Mouse (Mus musculus): ENCODE measurements at regions not wholly inside any gene's neighbourhood (a gene's known extent, or its start where the extent isn't known, plus 50 kb on each side); places are given as distances from the start of the nearest gene placed in this dataset.

GRCm38 (mm10) chr2:61970029-61970428 is 76.2 kb upstream of the Slc4a10 start:
- Histone ChIP-seq H3K79me2 (ENCODE audit: control insufficient read depth, insufficient read depth, low read length, poor library complexity) (no peaks in the 10 kb centered on the region), H3K4me1 (ENCODE audit: control insufficient read depth in 1 of 2, insufficient read depth in 2 of 2, low read length in 2 of 2) (peaks cover 4 to 9% of the 10 kb centered on the region in 2 experiments; a peak in 3 of 4 replicates), H3K4me3 (ENCODE audit: control insufficient read depth in 1 of 2, insufficient read depth in 1 of 2, low read depth in 2 of 2, low read length in 2 of 2) (no peak overlapping the region), H3K27me3 (ENCODE audit: control insufficient read depth in 1 of 2, insufficient read depth in 2 of 2, low read length in 2 of 2) (no peaks in the 10 kb centered on the region), H3K27ac (ENCODE audit: control insufficient read depth, low read depth, low read length) (no peak overlapping the region), H3K9ac (ENCODE audit: control insufficient read depth, low read depth, low read length, poor library complexity, severe bottlenecking) (no peak overlapping the region), H3K9me3 (replicated peaks; ENCODE audit: insufficient read depth, low read length) (no peaks in the 10 kb centered on the region), H3K36me3 (ENCODE audit: control insufficient read depth in 1 of 2, insufficient read depth in 2 of 2, low read length in 2 of 2) (peaks cover 0 to 9% of the 10 kb centered on the region in 2 experiments; a peak in 2 of 4 replicates)
- TF ChIP-seq GATA1 (IDR thresholded peaks at IDR 0.05; ENCODE audit: low read depth, low read length): peak; percentile 68
- TF ChIP-seq EP300 (IDR thresholded peaks at IDR 0.05; ENCODE audit: low read depth in 1 of 2, low read length in 2 of 2): peak; percentile 67 to 68
- TF ChIP-seq MAX (IDR thresholded peaks at IDR 0.05; ENCODE audit: low read length): peak; percentile 45; the same call in 1 of the 2 replicates
- TF ChIP-seq TCF12 (IDR thresholded peaks at IDR 0.05; ENCODE audit: low read depth, low read length): peak; percentile 72; the same call in 1 of the 2 replicates
- TF ChIP-seq RCOR1 (IDR thresholded peaks at IDR 0.05; ENCODE audit: low read depth, low read length): no peak
- DNase-seq (ENCODE audit: low read depth, low spot score): peak; percentile 23

GRCm38 (mm10) chr2:61984771-61985170 is 61.5 kb upstream of the Slc4a10 start:
- Histone ChIP-seq H3K79me2 (ENCODE audit: control insufficient read depth, insufficient read depth, low read length, poor library complexity) (no peaks in the 10 kb centered on the region), H3K36me3 (ENCODE audit: control insufficient read depth in 1 of 2, insufficient read depth in 2 of 2, low read length in 2 of 2) (no peaks in the 10 kb centered on the region), H3K4me3 (ENCODE audit: control insufficient read depth in 1 of 2, insufficient read depth in 1 of 2, low read depth in 2 of 2, low read length in 2 of 2) (no peak overlapping the region), H3K27me3 (ENCODE audit: control insufficient read depth in 1 of 2, insufficient read depth in 2 of 2, low read length in 2 of 2) (no peaks in the 10 kb centered on the region), H3K4me1 (ENCODE audit: control insufficient read depth in 1 of 2, insufficient read depth in 2 of 2, low read length in 2 of 2) (no peaks in the 10 kb centered on the region), H3K9me3 (replicated peaks; ENCODE audit: insufficient read depth, low read length) (no peaks in the 10 kb centered on the region), H3K27ac (ENCODE audit: control insufficient read depth, low read depth, low read length) (no peak overlapping the region), H3K9ac (ENCODE audit: control insufficient read depth, low read depth, low read length, poor library complexity, severe bottlenecking) (no peak overlapping the region)
- no peak for DNase-seq (ENCODE audit: low read depth, low spot score)
- 0 out of 2 replicates have a peak, but pooled peaks have one; percentile 18 for TF ChIP-seq SMC3 (IDR thresholded peaks at IDR 0.05; ENCODE audit: low read depth, low read length)
- TF ChIP-seq MXI1 (IDR thresholded peaks at IDR 0.05; ENCODE audit: low read depth, low read length): no peak

- Histone ChIP-seq H3K4me3 (ENCODE audit: control insufficient read depth in 1 of 2, insufficient read depth in 1 of 2, low read depth in 2 of 2, low read length in 2 of 2) (no peak overlapping the region), H3K36me3 (ENCODE audit: control insufficient read depth in 1 of 2, insufficient read depth in 2 of 2, low read length in 2 of 2) (no peaks in the 10 kb centered on the region), H3K9ac (ENCODE audit: control insufficient read depth, low read depth, low read length, poor library complexity, severe bottlenecking) (no peak overlapping the region), H3K27me3 (ENCODE audit: control insufficient read depth in 1 of 2, insufficient read depth in 2 of 2, low read length in 2 of 2) (no peaks in the 10 kb centered on the region), H3K27ac (ENCODE audit: control insufficient read depth, low read depth, low read length) (no peak overlapping the region), H3K4me1 (ENCODE audit: control insufficient read depth in 1 of 2, insufficient read depth in 2 of 2, low read length in 2 of 2) (no peaks in the 10 kb centered on the region), H3K79me2 (ENCODE audit: control insufficient read depth, insufficient read depth, low read length, poor library complexity) (no peaks in the 10 kb centered on the region), H3K9me3 (replicated peaks; ENCODE audit: insufficient read depth, low read length) (no peaks in the 10 kb centered on the region)
- TF ChIP-seq SMC3 (IDR thresholded peaks at IDR 0.05; ENCODE audit: low read depth, low read length) (peak; percentile 85), EP300 (IDR thresholded peaks at IDR 0.05; ENCODE audit: low read depth in 1 of 2, low read length in 2 of 2) (no peak), GATA1 (IDR thresholded peaks at IDR 0.05; ENCODE audit: low read depth, low read length) (no peak), CTCF (IDR thresholded peaks at IDR 0.05 in 2 of 3, conservative IDR thresholded peaks at IDR 0.05 in 1 of 3; ENCODE audit: control insufficient read depth in 1 of 3, insufficient read depth in 1 of 3, low read depth in 2 of 3, low read length in 3 of 3, poor library complexity in 1 of 3, severe bottlenecking in 1 of 3) (peak in 2 of 3 experiments; percentile 4 to 73; a peak in 3 of 6 replicates), JUND (IDR thresholded peaks at IDR 0.05; ENCODE audit: low read depth, low read length) (no peak), ZNF384 (IDR thresholded peaks at IDR 0.05; ENCODE audit: low read depth, low read length) (peak; percentile 40), RAD21 (IDR thresholded peaks at IDR 0.05; ENCODE audit: low read depth, low read length) (peak; percentile 89), ETS1 (IDR thresholded peaks at IDR 0.05; ENCODE audit: low read depth, low read length) (no peak), ZMIZ1 (IDR thresholded peaks at IDR 0.05; ENCODE audit: low read depth, low read length) (no peak), CHD2 (IDR thresholded peaks at IDR 0.05; ENCODE audit: low read length) (no peak), MYC (IDR thresholded peaks at IDR 0.05; ENCODE audit: low read depth, low read length) (no peak), POLR2AphosphoS5 (IDR thresholded peaks at IDR 0.05; ENCODE audit: borderline replicate concordance, low read depth, low read length) (no peak), GABPA (IDR thresholded peaks at IDR 0.05; ENCODE audit: low read depth, low read length) (no peak), ZC3H11A (IDR thresholded peaks at IDR 0.05; ENCODE audit: low read depth, low read length) (peak; percentile 84)
- peak; percentile 28 for DNase-seq (ENCODE audit: low read depth, low spot score)
Measured at GRCm38 (mm10) chr2:61986967-61987550, 59.2 kb upstream of the Slc4a10 start.

All from MEL (cell line).